Mouse (Mus musculus) fat pad, adult 2 months (tissue): ENCODE results near the gene Upk3a.

Experiments used
- DNase-seq: peaks from one replicate; pipeline ENCODE4 v3.0.0-alpha.2; 2011; ENCODE audit warnings: low read depth, low spot score; ENCODE audit errors: extremely low read depth

Upk3a gene

GRCm38 (mm10) chr15:85046230-85046950 lies 29.4 kb downstream of the Upk3a start:
- DNase-seq = no peak

- DNase-seq = no peak
Measured at GRCm38 (mm10) chr15:85047865-85048264, 30.9 kb downstream of the Upk3a start.

GRCm38 (mm10) chr15:85049758-85050157 lies 32.8 kb downstream of the Upk3a start:
- no peak for DNase-seq

GRCm38 (mm10) chr15:85054098-85054497 lies 37.2 kb downstream of the Upk3a start:
- no peak for DNase-seq

DNA sequence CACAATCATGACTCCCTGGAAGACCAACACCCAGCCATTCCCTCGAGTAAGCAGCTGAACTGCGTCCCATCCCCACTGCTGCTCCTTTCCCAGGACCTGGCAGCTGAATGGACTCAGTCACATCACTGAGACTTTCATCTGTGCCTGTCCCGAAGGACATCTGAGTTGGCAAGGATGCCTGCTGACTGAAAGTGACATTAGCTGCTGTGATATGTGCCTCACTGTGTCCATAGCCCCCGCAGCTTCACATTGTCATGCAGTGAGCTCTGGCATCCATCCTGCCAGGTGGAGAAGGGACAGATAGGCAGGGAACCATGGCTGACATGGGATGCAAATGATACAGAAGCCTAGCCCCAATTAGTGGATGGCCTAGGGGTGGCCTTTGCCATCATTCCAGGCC lies 38.2 kb downstream of the Upk3a start:
- no peak for DNase-seq

GRCm38 (mm10) chr15:85063421-85063820 lies 46.5 kb downstream of the Upk3a start:
- no peak for DNase-seq

DNA sequence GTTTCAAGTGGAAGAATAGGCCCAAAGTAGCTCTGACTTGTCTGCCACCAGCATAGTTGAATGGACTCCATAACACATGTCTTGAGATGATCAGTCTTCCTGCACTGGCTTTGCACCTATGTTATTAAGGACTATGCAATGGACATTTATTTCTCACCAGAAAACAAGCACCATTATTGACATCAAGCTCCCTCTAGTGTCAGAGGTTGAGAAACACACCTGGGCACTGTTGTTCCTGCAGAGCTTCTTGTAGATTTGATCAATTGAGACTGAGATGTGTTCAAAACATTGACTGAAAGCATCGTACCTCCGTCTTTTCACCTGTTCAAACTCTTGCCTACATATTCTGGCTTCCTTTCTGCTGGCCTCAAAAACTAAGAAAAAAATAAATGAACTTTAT lies 53.6 kb downstream of the Upk3a start:
- no peak for DNase-seq
